Mouse (Mus musculus) urinary bladder, postnatal 36 days (tissue): ENCODE data around the gene Cuedc2.

ENCODE experiments used
- DNase-seq, 2 experiments: peaks; one replicate each; pipeline ENCODE4 v3.0.0; 2022; ENCODE audit warnings: low spot score in 2 of 2, mixed read lengths in 1 of 2

Cuedc2 gene

DNA sequence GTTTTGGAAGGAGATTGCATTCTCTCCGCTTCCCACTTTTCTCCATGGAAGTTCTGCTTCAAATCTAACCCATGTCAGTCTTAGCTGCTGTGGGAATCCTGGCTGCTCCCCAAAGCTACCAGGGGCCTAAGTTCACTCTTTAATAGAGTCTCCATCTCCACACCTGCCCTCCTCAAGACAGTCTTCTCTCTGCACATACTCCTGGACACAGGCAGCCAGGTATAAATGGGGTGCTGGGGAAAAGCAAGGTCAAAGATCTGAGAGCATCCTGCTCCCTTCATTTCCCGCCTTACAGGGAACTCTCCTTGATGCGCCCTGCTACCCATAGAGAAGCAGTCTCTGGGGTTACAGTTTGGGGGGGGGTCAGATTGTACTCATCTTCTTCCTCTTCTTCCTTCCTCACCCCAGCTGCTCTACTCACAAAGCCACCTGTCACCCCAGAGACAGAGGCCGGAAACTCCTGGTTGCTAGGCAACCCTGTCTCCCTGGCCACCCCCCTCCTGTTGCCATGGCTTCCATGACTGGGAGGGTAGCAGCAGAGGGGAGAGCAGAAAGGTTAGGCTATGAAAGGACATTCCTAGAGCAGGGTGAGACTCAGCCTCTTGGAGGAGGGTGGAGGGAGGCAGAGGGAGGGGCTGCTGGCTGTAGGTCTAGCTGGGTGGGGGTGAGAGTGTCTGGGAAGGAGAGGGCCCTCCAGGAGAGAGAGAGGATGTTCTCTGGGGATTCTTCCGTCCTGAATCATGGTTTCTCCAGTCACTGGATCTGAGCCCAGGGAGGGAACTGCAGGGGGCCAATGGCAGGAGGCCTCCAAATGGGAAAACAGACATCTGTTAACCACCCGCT, 17.2 kb downstream of the Cuedc2 start:
- no peak for DNase-seq

GRCm38 (mm10) chr19:46320076-46320785, 18.3 kb downstream of the Cuedc2 start:
- no peak for DNase-seq

DNA sequence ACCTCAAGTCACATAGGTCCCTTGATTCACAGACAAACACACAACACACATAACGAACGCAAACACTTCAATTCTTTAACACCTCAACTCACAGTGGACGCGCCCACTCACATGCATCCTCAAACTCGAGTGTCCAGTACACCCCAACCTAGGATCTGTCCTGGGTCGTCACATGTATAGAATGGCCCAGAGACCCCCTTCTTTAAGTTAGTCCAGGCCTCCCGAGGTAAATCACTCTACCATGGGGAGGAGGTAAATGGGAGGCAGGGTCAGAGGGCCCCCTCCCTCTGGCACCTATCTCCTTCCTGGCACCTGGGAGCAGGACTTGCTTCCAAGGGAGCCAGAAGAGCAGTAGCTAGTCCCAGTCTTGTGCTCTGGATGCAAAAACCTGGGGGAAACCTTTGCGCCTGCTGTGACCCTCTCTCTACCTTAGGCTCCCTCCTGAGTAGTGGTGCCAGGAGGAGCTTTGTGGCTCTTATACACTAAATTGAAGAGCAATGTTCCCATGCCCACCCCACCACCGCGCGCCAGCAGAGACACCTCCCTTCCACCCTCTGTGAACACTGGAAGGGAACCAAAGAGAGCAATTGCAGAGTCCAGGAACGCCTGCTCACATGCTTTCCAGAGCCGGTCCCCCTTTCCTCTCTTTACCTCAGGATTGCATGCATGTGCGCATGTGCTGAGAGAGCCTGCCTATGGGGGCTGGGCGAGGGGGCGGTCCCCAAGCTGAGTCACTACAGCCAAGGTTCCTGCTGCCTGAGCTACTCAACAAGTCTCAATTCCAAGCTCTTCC, 19.7 kb downstream of the Cuedc2 start:
- peak; percentile 70 to 78 for DNase-seq

DNA sequence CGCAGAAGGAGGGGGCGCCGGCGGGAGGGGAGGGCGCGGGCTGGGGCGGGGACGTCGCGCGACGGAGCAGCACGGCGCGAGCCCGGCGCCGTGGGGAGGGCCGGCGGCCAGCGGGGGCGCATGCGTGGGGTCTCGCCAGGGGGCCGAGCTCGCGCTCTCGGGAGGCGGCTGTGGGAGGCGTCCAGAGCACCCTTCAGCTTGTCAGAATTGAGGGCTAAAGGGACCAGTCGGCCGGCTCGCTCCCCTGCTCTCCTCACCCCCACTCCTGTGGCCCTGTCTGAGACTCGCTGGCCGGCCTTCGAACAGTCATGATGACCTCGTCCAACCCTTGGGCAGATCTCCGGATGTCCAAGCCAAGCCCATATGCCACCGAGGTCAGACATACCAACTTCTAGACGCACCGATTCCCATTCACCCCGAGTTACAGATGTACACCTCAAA, 20.5 kb downstream of the Cuedc2 start:
- DNase-seq, result peak in 1 of 2 experiments; percentile 35

DNA sequence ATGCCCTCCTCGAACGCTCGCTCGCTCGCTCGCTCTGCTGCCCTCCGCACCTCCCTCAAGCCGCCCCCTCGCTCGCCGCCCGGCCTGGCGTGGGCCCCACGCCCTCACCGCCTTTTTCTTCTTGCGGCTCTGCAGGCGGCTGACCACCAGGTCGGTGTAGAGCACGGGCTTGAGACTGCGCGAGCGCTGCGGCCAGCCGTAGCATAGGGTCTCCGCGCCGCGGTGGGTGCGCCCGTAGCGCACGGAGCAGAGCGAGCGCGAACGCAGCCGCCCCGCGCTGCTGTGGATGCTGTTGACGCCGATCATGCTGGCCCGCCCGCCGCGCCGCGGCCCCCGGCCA, 21.0 kb downstream of the Cuedc2 start:
- peak in 1 of 2 experiments; percentile 1 for DNase-seq

GRCm38 (mm10) chr19:46316846-46317545, 21.5 kb downstream of the Cuedc2 start:
- DNase-seq, result no peak

DNA sequence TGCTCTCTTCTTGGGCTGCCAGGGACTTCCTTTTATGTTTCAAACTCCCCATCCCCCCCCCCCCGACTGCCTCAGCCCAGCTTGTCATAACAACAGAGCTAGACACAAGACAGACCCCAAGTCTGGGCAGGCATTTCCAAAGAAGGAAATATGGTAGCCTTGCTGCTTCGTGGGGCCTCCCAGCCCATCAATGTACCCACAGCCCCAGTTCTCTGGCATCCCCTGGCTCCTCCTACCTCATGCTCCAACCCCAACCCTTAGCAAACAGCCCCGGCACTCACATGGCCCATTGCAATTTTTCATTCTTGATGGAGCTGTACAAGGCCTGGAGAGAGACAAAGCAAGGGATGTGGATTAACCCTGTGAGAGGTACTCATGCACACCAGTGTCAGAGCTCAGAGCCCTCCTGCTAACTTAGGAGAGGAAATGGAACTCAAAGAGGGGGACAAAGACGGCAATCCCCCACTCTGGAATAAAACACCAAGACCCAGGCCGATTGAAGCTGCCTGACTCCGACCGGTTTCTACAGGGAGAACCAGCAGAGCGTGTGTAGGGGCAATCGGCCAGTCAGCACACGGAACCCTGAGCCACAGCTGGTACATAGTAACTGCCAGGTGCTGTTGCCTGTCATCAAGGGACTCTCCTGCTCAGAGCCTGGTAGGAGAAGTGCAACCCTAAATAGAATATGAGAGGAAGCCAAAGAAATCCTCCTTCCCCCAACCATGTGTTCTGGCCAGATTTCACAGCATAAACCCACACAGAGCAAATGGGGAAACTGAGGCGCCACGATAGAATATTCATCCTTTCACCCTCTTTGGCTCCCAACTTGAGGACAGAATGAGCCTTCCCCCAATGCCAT, 22.5 kb downstream of the Cuedc2 start:
- DNase-seq, result no peak

GRCm38 (mm10) chr19:46314872-46315742, 23.4 kb downstream of the Cuedc2 start:
- peak in 1 of 2 experiments; percentile 24 for DNase-seq

- DNase-seq, result no peak
Measured at GRCm38 (mm10) chr19:46314151-46314601, 24.3 kb downstream of the Cuedc2 start.

GRCm38 (mm10) chr19:46313591-46313990, 24.9 kb downstream of the Cuedc2 start:
- DNase-seq, result no peak

DNA sequence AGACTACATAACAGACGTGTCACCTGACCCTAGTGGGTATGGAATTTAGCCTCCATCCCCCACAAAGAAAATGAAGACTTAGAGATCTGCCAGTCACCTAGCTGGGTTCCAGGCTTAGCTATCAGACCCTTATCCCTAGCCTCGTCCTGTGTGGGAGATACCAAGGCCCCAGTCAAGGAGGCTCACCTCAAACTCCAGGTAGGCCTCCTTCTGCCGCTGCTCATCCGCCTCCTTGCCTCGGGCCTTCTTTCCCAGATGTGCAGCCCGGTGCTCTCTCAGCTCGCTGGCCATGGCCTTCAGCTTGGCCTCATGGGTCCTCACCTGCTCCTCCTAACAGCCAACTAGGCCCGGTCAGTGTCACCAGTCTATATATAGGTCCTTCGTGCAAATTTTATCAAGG, 25.4 kb downstream of the Cuedc2 start:
- DNase-seq, result no peak

DNA sequence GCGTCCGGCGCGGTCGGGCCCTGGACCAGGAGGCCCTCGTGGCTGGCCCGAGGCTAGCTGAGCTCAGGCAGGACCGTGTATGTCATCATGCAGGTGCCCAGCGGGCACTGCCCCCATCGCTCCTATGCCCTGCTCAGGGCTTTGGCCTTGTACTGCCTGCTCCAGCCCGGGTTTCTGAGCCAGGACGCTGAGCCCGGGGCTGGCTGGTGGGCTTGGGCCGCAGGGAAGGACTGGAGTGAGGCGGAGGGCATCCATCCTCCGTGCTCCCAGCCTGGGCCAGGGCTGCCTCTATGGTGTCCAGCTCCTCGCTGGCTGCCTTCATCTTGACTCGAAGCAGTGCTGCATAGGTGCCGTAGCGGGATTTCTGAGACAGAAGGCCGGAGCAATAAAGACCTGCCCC, 25.9 kb downstream of the Cuedc2 start:
- DNase-seq, result no peak

DNA sequence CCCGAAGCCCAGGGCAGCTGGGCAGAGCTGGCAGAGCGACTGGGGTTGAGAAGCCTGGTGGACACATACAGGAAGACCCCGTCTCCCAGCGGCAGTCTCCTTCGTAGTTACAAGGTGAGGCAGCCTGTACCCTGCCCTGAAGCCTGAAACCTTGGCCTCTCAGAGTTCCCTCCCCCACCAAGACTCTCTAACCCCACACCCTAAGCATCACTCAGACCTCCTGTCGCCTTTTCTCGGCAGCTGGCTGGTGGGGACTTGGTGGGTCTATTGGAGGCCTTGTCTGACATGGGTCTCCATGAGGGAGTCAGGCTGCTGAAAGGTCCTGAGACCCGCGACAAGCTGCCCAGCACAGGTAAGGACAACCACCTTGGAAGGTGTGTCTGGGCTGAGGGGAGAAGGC, 27.2 kb downstream of the Cuedc2 start:
- no peak for DNase-seq

- no peak for DNase-seq
Measured at GRCm38 (mm10) chr19:46310312-46310865, 28.1 kb downstream of the Cuedc2 start.

DNA sequence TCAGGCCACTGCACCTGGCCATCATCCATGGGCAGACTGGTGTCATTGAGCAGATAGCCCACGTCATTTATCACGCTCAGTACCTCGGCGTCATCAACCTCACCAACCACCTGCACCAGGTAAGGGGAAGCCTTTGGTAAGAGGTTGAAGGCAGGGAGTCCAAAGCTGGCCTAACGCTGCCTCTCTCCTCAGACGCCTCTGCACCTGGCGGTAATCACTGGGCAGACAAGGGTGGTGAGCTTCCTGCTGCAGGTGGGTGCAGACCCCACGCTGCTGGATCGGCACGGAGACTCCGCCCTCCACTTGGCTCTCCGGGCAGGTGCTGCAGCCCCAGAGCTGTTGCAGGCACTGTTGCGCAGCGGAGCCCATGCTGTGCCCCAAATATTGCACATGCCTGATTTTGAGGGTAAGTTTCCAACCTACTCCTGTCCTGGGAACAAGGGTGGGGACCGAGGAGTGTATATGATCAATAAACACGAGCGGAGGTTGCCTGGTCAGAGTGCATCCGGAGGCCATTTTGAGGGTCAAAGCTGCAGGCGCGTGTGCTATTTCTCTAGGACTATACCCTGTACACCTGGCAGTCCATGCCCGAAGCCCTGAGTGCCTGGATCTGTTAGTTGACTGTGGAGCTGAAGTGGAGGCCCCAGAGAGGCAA, 28.7 kb downstream of the Cuedc2 start:
- no peak for DNase-seq

DNA sequence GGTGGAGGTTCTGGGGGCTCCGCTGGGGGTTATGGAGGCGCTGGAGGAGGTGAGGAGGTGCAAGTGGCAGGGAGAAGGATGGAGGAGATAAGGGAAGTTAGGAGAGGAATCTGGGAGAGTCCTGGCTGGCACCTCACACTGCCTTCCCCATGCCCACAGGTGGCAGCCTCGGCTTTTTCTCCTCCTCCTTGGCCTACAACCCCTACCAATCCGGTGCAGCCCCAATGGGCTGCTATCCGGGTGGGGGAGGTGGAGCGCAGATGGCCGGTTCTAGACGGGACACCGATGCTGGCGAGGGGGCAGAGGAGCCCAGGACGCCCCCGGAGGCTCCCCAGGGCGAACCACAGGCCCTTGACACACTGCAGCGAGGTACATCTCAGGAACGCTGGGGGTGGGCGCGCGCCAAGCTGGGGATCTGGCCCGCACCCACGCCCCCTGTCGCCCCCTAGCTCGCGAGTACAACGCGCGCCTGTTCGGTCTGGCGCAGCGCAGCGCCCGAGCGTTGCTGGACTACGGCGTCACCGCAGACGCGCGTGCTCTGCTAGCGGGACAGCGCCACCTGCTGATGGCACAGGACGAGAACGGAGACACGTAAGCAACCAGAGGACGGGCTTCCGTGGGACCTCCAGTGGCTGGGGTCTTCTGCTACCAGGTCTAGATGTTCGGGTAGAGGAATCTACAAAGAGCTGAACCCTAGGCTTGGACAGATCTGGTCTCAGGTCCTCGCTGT, 29.6 kb downstream of the Cuedc2 start:
- peak; percentile 71 to 78 for DNase-seq

DNA sequence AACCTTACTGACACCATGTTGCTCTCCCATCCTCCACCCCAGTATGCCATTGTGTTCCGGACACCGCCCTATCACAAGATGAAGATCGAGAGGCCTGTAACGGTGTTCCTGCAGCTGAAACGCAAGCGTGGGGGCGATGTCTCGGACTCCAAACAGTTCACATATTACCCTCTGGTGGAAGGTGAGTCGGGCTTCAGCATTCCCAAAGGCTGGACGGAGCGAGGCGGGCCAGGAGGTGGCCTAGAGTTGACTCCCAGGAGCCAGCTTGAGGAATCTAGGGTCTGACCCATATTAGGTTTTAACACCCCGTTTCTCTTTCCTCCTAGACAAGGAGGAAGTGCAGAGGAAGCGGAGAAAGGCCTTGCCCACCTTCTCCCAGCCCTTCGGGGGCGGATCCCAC, 30.2 kb downstream of the Cuedc2 start:
- no peak for DNase-seq

- no peak for DNase-seq
Measured at GRCm38 (mm10) chr19:46307781-46308180, 30.7 kb downstream of the Cuedc2 start.
